Mouse (Mus musculus): ENCODE measurements around the gene Arl11. TPM values are rescaled to one million over a fixed set of nuclear protein-coding genes. Genes with fewer than 3 reads are reported as not detected.
"Not testable (repeated sequence)": the region's sequence is repeated elsewhere in the genome, so short reads cannot be mapped to it uniquely, and the experiment has no call there.

Arl11 gene
- polyA plus RNA-seq, 1 experiment = 0.42 TPM

GRCm38 (mm10) chr14:61301323-61301722, 8.2 kb upstream of the Arl11 start:
- no peak for DNase-seq (ENCODE audit: low read depth)
- TF ChIP-seq CTCF (IDR thresholded peaks at IDR 0.05; ENCODE audit: borderline replicate concordance, extremely low read depth, insufficient read depth, insufficient read length) (no peak), POLR2A (IDR thresholded peaks at IDR 0.05; ENCODE audit: borderline replicate concordance, extremely low read depth, insufficient read depth, insufficient read length, poor library complexity, severe bottlenecking) (no peak)

GRCm38 (mm10) chr14:61302428-61302827, 7.1 kb upstream of the Arl11 start:
- DNase-seq (ENCODE audit: low read depth) = no peak
- no peak for TF ChIP-seq CTCF (IDR thresholded peaks at IDR 0.05; ENCODE audit: borderline replicate concordance, extremely low read depth, insufficient read depth, insufficient read length)
- TF ChIP-seq POLR2A (IDR thresholded peaks at IDR 0.05; ENCODE audit: borderline replicate concordance, extremely low read depth, insufficient read depth, insufficient read length, poor library complexity, severe bottlenecking) = no peak

GRCm38 (mm10) chr14:61303969-61304609, 5.5 kb upstream of the Arl11 start:
- TF ChIP-seq POLR2A (IDR thresholded peaks at IDR 0.05; ENCODE audit: borderline replicate concordance, extremely low read depth, insufficient read depth, insufficient read length, poor library complexity, severe bottlenecking) = no peak
- TF ChIP-seq CTCF (IDR thresholded peaks at IDR 0.05; ENCODE audit: borderline replicate concordance, extremely low read depth, insufficient read depth, insufficient read length) = no peak
- DNase-seq (ENCODE audit: low read depth) = no peak

- TF ChIP-seq POLR2A (IDR thresholded peaks at IDR 0.05; ENCODE audit: borderline replicate concordance, extremely low read depth, insufficient read depth, insufficient read length, poor library complexity, severe bottlenecking) = no peak
- no peak for TF ChIP-seq CTCF (IDR thresholded peaks at IDR 0.05; ENCODE audit: borderline replicate concordance, extremely low read depth, insufficient read depth, insufficient read length)
- no peak for DNase-seq (ENCODE audit: low read depth)
Observed at GRCm38 (mm10) chr14:61310036-61310772, 651 bp downstream of the Arl11 start.

- TF ChIP-seq POLR2A (IDR thresholded peaks at IDR 0.05; ENCODE audit: borderline replicate concordance, extremely low read depth, insufficient read depth, insufficient read length, poor library complexity, severe bottlenecking) (no peak), CTCF (IDR thresholded peaks at IDR 0.05; ENCODE audit: borderline replicate concordance, extremely low read depth, insufficient read depth, insufficient read length) (no peak)
- DNase-seq (ENCODE audit: low read depth) = peak; percentile 68
Observed at GRCm38 (mm10) chr14:61310963-61311362, 1.4 kb downstream of the Arl11 start.

- TF ChIP-seq CTCF (IDR thresholded peaks at IDR 0.05; ENCODE audit: borderline replicate concordance, extremely low read depth, insufficient read depth, insufficient read length) (peak; percentile 71), POLR2A (IDR thresholded peaks at IDR 0.05; ENCODE audit: borderline replicate concordance, extremely low read depth, insufficient read depth, insufficient read length, poor library complexity, severe bottlenecking) (no peak)
- peak; percentile 72 for DNase-seq (ENCODE audit: low read depth)
Observed at GRCm38 (mm10) chr14:61316861-61317260, 7.3 kb downstream of the Arl11 start.

- TF ChIP-seq POLR2A (IDR thresholded peaks at IDR 0.05; ENCODE audit: borderline replicate concordance, extremely low read depth, insufficient read depth, insufficient read length, poor library complexity, severe bottlenecking) (no peak), CTCF (IDR thresholded peaks at IDR 0.05; ENCODE audit: borderline replicate concordance, extremely low read depth, insufficient read depth, insufficient read length) (no peak)
- no peak for DNase-seq (ENCODE audit: low read depth)
Observed at GRCm38 (mm10) chr14:61320765-61321164, 11.2 kb downstream of the Arl11 start.

- DNase-seq (ENCODE audit: low read depth) = no peak
- TF ChIP-seq POLR2A (IDR thresholded peaks at IDR 0.05; ENCODE audit: borderline replicate concordance, extremely low read depth, insufficient read depth, insufficient read length, poor library complexity, severe bottlenecking) (no peak), CTCF (IDR thresholded peaks at IDR 0.05; ENCODE audit: borderline replicate concordance, extremely low read depth, insufficient read depth, insufficient read length) (no peak)
Observed at GRCm38 (mm10) chr14:61321200-61321599, 11.6 kb downstream of the Arl11 start.

GRCm38 (mm10) chr14:61322740-61323139, 13.2 kb downstream of the Arl11 start:
- TF ChIP-seq POLR2A (IDR thresholded peaks at IDR 0.05; ENCODE audit: borderline replicate concordance, extremely low read depth, insufficient read depth, insufficient read length, poor library complexity, severe bottlenecking) (no peak), CTCF (IDR thresholded peaks at IDR 0.05; ENCODE audit: borderline replicate concordance, extremely low read depth, insufficient read depth, insufficient read length) (no peak)
- DNase-seq (ENCODE audit: low read depth) = no peak

- DNase-seq (ENCODE audit: low read depth) = not testable (repeated sequence)
Observed at GRCm38 (mm10) chr14:61327007-61327406, 17.5 kb downstream of the Arl11 start.

GRCm38 (mm10) chr14:61327618-61328450, 18.3 kb downstream of the Arl11 start:
- peak; percentile 96 for DNase-seq (ENCODE audit: low read depth)
- TF ChIP-seq POLR2A (IDR thresholded peaks at IDR 0.05; ENCODE audit: borderline replicate concordance, extremely low read depth, insufficient read depth, insufficient read length, poor library complexity, severe bottlenecking) = no peak; the same call in 1 of the 2 replicates
- TF ChIP-seq CTCF (IDR thresholded peaks at IDR 0.05; ENCODE audit: borderline replicate concordance, extremely low read depth, insufficient read depth, insufficient read length) = no peak; the same call in 1 of the 2 replicates

Data from brain, embryonic 14.5 days (tissue).